Mouse (Mus musculus): ENCODE measurements around the gene Fkbp1b.
"Not testable (repeated sequence)": the region's sequence is repeated elsewhere in the genome, so short reads cannot be mapped to it uniquely, and the experiment has no call there.

Fkbp1b gene

GRCm38 (mm10) chr12:4843741-4844140, 2.4 kb upstream of the Fkbp1b start:
- DNase-seq (ENCODE audit: low spot score): peak; percentile 76

DNA sequence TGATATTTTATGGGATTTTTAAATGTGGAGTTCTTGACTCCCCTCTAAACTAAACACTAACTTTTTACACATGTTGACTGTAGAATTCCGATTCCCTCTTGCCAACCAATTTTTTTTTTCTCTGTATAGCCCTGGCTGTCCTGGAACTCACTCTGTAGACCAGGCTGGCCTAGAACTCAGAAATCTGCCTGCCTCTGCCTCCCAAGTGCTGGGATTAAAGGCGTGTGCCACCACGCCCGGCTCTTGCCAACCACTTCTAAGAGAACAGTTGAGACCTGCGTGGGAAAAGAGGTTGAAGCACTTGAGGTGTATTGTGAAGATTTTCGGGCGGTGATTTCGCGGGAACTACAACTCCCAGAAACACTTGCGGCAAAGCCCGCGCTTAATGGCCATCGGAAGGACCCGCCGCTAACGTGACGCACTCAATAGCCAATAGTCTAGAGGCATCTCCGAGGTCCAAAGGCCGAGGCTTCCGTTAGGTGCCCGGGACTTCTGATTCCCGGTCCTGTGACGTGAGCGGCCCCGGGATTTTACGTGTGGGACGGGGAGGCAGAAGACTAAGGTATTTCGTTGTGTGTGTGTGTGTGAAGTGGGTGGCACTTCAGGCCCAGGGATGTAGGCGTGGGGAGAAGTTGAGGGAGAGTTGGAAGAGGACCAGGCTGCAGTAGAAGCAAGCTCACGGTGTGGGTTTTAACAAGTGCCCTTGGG, 1.7 kb upstream of the Fkbp1b start, which contains the start of gene Wdcp:
Gene Wdcp (plus strand): TSS at position 414 of the 708 bp plus-strand sequence.
- DNase-seq (ENCODE audit: low spot score): peak; percentile 98

GRCm38 (mm10) chr12:4842456-4842855, 1.1 kb upstream of the Fkbp1b start:
- no peak for DNase-seq (ENCODE audit: low spot score)

DNA sequence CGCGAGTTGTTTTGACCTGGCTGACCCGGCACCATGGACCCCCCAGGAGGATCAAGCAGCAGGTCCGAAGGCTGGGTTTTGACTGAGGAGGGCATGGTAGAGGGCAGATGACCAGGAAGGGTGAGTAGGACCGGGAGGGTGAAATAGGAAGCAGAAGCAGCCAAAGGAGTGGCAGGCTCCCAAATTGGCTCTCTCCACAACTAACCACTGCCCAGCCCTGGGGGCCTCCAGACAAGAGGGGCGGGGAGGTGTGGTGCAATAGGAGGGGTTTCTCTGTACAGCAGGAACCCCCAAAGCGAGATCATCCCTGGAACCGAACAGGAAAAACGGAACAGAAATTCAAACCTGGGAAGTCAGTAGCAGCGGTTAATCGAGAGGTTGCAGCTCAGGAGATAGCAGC, 650 bp downstream of the Fkbp1b start:
- peak; percentile 20 for DNase-seq (ENCODE audit: low spot score)

DNA sequence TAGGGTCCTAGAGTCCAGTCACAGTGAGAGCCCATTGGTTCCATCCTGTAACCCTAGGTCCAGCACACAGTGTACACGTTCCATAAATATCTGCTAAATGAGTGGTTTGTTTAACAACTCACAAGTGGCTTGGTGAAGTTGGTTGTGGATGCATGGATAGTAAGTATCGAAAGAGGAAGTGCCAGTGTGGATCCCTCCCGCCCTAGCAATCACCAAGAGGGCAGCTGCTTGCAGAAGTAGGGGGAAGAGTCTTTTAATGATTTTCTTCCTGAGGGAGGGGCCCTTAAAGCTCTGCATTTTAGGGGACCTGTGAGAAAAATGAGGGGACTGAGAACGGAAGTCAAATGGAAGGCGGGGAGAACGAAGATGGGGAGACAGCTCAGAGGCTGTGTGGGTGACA, 1.4 kb downstream of the Fkbp1b start:
- no peak for DNase-seq (ENCODE audit: low spot score)

GRCm38 (mm10) chr12:4836959-4837358, 4.4 kb downstream of the Fkbp1b start:
- DNase-seq (ENCODE audit: low spot score): no peak

- DNase-seq (ENCODE audit: low spot score): no peak
These were observed 14.1 kb downstream of the Fkbp1b start for GRCm38 (mm10) chr12:4827256-4827655.

DNA sequence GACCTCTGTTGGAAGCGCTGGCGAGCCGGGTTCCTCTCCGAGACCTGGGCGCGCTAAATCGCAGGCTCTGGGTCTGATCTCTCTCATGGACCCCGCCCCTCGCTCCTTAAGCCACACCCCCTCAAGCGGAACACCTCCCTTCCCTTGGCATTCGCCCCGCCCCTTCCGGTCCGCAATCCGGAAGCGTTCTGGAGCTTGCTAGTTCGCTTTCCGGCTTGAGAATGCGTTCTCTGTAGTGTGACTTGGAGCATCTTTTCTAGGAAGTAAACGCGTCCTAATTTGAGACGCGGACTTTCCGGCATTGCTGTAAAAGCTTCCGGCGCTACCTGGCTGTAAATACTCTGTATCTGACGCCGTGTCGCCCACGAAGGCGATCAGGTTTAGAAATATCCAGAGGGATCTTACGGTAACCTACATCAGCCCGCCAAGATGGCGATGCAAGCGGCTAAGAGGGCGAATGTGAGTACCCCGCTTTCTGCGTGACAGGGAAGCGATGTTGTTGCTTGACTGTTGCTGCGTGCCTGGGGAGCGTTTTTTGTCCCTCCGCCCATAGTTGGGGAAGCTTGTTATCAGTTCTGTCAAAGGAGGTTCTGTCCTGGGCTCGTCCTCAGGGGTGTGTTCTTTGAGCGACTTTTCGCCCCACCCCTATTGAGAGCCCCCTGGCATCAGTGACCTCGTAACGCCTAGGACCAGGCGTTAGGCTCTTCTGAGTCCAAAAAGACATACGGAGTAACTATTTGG, 23.9 kb downstream of the Fkbp1b start, which contains the start of gene Sf3b6:
Gene Sf3b6 (plus strand): TSS at position 184 of the 741 bp plus-strand sequence.
- DNase-seq (ENCODE audit: low spot score): peak; percentile 97

DNA sequence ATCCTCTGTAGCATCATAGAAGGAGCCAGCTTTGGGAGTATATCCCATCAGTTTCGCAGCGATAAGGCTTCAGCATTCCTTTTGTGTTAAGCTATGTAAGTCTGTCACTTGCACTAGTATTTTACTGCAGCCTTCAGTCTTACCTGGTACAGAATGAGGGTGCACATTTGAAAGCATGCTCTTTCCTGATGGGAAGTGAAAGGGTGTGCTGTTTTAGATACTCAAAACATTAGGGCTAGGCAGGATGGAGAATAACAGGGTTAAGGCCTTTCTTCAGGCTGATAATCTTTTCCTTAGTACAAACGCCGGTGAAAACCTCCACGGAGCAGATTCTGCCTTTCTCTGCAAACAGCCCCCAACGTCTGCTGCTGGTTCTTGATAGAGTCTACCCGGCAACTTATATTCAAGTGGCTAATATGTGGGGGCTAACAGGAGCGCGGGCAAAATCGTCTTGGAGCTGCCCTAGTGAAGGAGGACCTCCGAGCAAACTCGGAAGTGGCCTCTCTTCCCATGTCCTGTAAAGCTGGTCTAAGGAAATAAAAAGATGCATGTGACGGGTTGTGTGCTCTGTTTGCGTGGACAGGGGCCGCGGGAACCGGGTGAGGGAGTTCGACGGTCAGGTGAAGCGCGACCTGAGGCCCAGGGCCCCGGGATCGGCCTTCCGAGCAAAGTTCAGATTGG, 24.6 kb downstream of the Fkbp1b start:
- DNase-seq (ENCODE audit: low spot score): peak; percentile 6

DNA sequence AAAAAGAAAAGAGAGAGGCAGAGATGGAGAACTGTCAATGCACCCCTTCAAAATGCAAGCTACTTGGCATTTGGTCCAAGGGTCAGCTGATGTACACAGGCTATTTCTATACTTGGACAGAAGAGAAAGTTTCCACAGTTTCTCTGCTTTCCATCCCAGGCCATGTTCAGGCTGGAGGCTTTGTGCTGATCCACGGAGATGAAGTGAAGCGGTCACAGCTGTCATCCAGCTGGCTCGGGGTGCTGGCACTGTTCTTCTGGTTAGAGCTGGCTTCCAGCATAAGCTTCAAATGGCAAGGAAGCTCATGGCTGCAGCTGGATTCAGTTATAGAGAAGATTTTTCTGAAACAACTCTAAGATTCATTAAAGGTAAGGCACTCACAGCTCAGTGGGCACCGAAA, 27.8 kb downstream of the Fkbp1b start:
- no peak for DNase-seq (ENCODE audit: low spot score)

- no peak for DNase-seq (ENCODE audit: low spot score)
These were observed 29.7 kb downstream of the Fkbp1b start for GRCm38 (mm10) chr12:4811705-4812104.

DNA sequence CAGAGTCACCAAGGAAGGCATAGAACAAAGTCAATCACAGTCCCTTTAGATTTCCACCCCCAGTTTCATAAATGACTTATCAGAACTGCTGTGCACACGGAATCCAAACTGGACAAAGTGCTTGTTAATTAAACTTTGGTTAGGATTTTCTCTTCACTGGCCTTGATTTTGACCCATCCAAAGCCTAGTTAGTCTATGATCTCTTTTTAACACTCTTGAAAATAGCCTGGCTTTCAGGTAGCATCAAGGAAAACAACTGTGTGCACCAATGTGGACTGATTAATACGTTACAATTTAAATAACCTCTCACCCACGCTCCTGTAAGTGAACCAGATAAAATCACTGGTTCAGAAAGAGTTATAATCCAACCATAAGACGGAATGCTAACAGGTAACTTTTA, 30.4 kb downstream of the Fkbp1b start:
- no peak for DNase-seq (ENCODE audit: low spot score)

DNA sequence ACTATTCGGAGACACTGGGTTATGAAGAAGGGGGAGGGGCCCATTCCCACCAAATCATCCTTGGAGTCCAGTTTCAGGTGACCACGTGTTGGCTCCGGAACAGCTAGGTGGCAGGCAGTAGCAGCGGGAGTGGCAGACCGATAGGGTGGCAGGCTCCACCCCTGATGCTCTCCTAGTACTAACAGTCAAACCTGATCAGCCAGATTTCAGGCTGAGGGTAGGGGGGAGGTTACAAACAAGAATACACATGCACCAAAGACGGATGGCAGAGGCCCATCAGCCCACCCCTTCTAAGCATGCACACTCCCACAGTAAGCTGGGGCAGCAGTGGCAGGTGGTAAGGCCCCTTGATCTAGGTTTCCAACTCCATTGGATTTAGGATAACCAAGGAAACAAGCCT, 43.9 kb downstream of the Fkbp1b start:
- not testable (repeated sequence) for DNase-seq (ENCODE audit: low spot score)

DNA sequence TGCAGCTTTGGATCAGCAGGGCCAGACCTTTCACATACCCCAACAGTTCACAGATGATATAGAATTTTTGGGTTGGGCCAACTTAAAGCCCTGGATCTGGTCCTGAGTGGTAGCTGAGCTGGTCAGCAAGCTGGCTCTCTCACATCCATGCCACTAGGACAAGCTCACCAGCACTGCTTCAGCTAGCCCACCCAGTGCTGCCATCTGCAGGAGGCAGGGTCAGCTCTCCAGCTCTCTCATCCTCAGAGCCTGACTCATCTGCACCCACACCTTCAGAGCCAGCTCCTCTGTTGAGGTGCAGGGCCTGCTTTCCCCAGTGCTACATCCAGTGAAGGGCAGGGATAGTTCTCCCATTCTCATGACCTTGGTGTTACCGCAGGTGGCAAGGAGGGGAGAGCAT, 47.7 kb downstream of the Fkbp1b start:
- DNase-seq (ENCODE audit: low spot score): peak; percentile 29

DNA sequence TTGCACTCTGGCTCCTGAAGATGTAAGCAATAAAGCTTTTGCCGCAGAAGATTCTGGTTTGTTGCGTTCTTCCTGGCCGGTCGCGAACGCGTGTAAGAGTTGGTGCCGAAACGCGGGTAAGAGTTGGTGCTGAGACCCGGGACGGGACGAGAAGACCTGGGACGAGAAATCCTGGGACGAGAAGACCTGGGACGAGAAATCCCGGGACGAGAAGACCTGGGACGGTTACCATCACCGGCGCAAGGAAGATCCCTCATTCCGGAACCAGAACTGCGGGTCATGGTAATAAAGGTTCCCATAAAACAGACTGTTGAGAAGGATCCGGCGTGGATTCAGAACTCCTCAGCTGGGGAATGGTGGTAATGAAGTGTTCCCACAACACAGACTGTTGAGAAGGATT, 53.3 kb downstream of the Fkbp1b start:
- DNase-seq (ENCODE audit: low spot score): not testable (repeated sequence)

GRCm38 (mm10) chr12:4784466-4784865, 56.9 kb downstream of the Fkbp1b start:
- DNase-seq (ENCODE audit: low spot score): no peak

GRCm38 (mm10) chr12:4783598-4783997, 57.8 kb downstream of the Fkbp1b start:
- DNase-seq (ENCODE audit: low spot score): no peak

All from embryo, embryonic 10 days (tissue).